Mouse (Mus musculus) A20 (cell line): ENCODE results near the gene Fam71e2.

Source experiments
- DNase-seq: peaks from one replicate; pipeline ENCODE4 v3.0.0-alpha.2; 2011; ENCODE audit warnings: low read depth, low spot score

The Fam71e2 gene

GRCm38 (mm10) chr7:4739041-4739543 is 32.0 kb downstream of the Fam71e2 start:
- DNase-seq = no peak

GRCm38 (mm10) chr7:4732968-4733392 is 38.1 kb downstream of the Fam71e2 start:
- no peak for DNase-seq

- DNase-seq = peak; percentile 41
Observed at GRCm38 (mm10) chr7:4731090-4731489, 40.0 kb downstream of the Fam71e2 start.

- DNase-seq = no peak
Observed at GRCm38 (mm10) chr7:4725169-4725568, 45.9 kb downstream of the Fam71e2 start, which contains the start of gene Tmem150b. TSS of gene Tmem150b (minus strand) at chr7:4725249.

- no peak for DNase-seq
Observed at GRCm38 (mm10) chr7:4724359-4724758, 46.7 kb downstream of the Fam71e2 start.

GRCm38 (mm10) chr7:4723508-4723907 is 47.6 kb downstream of the Fam71e2 start:
- DNase-seq = peak; percentile 44

- no peak for DNase-seq
Observed at GRCm38 (mm10) chr7:4719276-4719675, 51.8 kb downstream of the Fam71e2 start.

- no peak for DNase-seq
Observed at GRCm38 (mm10) chr7:4716955-4717354, 54.1 kb downstream of the Fam71e2 start.

GRCm38 (mm10) chr7:4712594-4712993 is 58.5 kb downstream of the Fam71e2 start:
- no peak for DNase-seq

- no peak for DNase-seq
Observed at GRCm38 (mm10) chr7:4705098-4705497, 66.0 kb downstream of the Fam71e2 start.
